Mouse (Mus musculus) left cerebral cortex, postnatal 10 days (tissue): ENCODE results near the gene Apbb1ip. TPM values are rescaled to one million over a fixed set of nuclear protein-coding genes. Genes with fewer than 3 reads are reported as not detected.

Experiments used
- DNase-seq, 2 experiments: peaks; one replicate each; pipeline ENCODE4 v3.0.0; 2021 to 2022; ENCODE audit warnings: low spot score in 2 of 2, mixed read lengths in 1 of 2; ENCODE audit errors: extremely low spot score in 1 of 2
- intact Hi-C: fragments of 180-260 bp; cut with DNase I; formaldehyde crosslinking; loops from one replicate; pipeline ENCODE4 v1.15.1; 2025
- total RNA-seq, 2 experiments: library from RNA; stranded (reverse); gene quantifications; 2 replicates each; pipeline ENCODE4 v1.2.3; 2021

Apbb1ip gene
- total RNA-seq, 2 experiments from 2014 or later = 6.6 to 7.2 TPM

DNA sequence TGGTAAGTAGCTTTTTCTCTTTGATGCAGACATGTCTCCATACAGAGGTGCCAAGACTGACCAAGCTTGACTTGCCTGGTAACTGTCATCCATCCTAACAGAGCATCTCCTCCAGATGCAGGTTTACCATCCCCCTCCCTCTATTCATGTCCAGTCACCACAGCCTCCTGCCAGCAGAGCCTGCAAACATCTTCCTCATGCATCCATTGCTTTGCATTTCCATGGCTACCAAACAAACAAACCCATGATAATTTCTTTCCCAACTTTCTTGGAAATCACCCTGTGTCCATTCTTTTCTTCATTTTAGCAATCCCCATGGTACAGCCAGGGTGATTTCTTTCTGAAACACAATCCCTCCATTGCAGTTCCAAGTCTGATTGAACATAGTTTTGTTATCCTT is 2.6 kb upstream of the Apbb1ip start:
- DNase-seq = no peak
- intact Hi-C loops = no loop called here

DNA sequence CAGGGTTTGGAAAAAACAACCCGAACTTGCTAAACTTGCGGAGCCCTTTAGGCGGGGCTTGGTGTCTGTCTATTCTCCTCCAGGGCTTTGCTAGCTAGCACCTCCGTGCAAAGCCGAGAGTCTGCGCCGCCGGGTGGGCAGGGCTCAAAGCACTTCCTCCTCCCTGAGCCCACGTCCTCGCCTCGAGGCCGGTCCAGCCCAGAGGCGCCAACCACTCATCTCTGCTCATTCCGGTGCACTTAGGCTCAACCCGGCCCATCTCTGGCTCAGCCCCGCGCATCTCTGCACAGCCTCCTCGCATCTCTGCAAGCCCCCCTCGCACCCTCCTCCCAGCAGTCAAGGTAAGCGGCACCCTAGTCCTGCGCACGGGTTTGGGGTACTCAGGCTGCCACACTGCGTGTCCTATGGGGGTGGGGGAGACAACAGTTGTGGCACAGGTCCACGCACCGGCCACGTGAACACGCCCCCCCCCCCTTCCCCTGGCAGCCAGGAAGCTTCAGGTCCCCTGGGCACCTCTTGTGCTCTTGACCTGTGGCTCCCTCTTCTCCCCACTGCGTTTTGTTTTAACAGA is 372 bp downstream of the Apbb1ip start:
- peak; percentile 40 to 79 for DNase-seq
- intact Hi-C loops = no loop called here

- DNase-seq = no peak
- intact Hi-C loops = no loop called here
Observed at GRCm38 (mm10) chr2:22775213-22775612, 1.3 kb downstream of the Apbb1ip start.

- no peak for DNase-seq
- intact Hi-C loops = no loop called here
Observed at GRCm38 (mm10) chr2:22775681-22776080, 1.8 kb downstream of the Apbb1ip start.

DNA sequence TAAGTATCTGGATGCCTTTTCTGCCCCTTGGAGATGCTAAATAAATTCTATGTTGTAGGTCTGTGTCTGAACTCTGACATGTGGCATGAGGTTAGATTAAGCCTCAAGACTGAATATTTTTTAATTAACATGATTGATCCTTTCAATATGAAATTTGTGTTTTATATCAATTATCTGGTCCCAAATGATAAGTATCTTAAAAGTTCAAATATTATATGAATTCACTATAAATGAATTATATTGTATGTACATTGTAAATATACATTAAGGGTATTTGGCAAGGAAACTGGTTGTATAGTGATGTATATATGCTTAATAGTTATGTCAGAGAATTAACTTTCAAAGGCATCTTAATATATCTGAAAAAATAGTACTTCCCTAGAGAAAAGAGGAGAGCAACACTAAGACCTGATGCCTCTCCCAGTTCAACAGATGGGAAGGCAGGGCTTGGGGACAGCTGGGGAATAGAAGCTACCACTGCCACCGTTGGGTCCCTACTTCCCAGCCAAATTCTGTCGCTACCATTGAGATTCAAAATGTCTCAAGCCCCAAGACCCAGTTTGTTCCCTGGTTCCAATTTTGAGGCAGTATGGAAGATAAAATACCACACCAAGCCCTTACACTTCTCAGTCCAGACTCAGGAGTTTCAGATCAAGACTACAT is 2.8 kb downstream of the Apbb1ip start:
- intact Hi-C loops = no loop called here
- DNase-seq = no peak

DNA sequence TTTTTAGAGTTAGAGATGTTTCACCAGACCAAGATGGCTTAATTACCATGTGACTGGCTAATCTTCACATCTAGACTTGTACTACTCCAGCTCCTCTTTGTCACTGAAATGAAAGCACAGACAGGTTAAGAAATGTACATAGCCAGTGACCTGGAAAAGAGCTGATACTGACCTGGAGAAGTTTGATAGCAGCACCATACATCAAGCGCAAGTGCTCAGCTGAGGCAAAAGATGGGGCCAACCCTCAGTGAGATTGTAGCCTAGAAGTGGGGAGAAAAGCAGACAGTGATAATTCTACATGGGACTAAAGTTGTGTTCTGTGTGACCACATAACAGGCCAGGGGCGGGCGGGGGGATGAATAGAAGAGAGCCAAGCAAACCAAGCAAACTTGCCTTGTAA is 3.9 kb downstream of the Apbb1ip start:
- no peak for DNase-seq

GRCm38 (mm10) chr2:22780884-22781283 is 7.0 kb downstream of the Apbb1ip start:
- DNase-seq = no peak
- intact Hi-C loops = no loop called here

More for the DNA sequence above, 3.9 kb downstream of the Apbb1ip start:
- intact Hi-C loops = no loop called here

GRCm38 (mm10) chr2:22781387-22782009 is 7.6 kb downstream of the Apbb1ip start:
- intact Hi-C loops = no loop called here
- no peak for DNase-seq

- no peak for DNase-seq
- intact Hi-C loops = no loop called here
Observed at GRCm38 (mm10) chr2:22782057-22782456, 8.2 kb downstream of the Apbb1ip start.

GRCm38 (mm10) chr2:22783137-22783638 is 9.3 kb downstream of the Apbb1ip start:
- intact Hi-C loops = no loop called here
- no peak for DNase-seq

- intact Hi-C loops = no loop called here
- no peak for DNase-seq
Observed at GRCm38 (mm10) chr2:22784186-22784585, 10.3 kb downstream of the Apbb1ip start.

GRCm38 (mm10) chr2:22784771-22785170 is 10.9 kb downstream of the Apbb1ip start:
- intact Hi-C loops = no loop called here
- no peak for DNase-seq

- DNase-seq = no peak
- intact Hi-C loops = no loop called here
Observed at GRCm38 (mm10) chr2:22788658-22789057, 14.8 kb downstream of the Apbb1ip start.

GRCm38 (mm10) chr2:22789576-22789975 is 15.7 kb downstream of the Apbb1ip start:
- intact Hi-C loops = no loop called here
- DNase-seq = no peak

- DNase-seq = peak in 1 of 2 experiments; percentile 4
- intact Hi-C loops = no loop called here
Observed at GRCm38 (mm10) chr2:22790435-22790834, 16.5 kb downstream of the Apbb1ip start.

DNA sequence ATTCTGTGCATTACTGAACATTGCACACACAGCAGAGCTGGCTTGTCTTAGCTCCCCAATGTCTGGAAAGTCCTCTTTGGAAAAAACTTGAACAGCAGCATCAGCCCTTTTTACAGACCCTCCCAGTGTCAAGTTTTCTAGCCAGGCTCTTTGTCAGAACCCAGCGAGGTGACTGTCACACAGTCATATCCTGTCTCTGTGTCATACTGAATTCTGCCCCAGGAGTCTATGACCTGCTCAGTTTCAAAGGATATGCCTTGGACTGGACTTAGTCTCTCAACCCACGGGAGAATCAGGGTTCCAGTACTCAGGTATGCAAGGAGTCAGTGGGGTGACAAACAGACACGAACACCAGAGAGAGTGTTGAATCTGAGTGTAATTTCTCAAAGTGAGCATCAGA is 21.2 kb downstream of the Apbb1ip start:
- no peak for DNase-seq
- intact Hi-C loops = no loop called here

- intact Hi-C loops = no loop called here
- DNase-seq = no peak
Observed at GRCm38 (mm10) chr2:22796487-22796886, 22.6 kb downstream of the Apbb1ip start.

- intact Hi-C loops = no loop called here
- DNase-seq = no peak
Observed at GRCm38 (mm10) chr2:22799430-22800041, 25.6 kb downstream of the Apbb1ip start.

DNA sequence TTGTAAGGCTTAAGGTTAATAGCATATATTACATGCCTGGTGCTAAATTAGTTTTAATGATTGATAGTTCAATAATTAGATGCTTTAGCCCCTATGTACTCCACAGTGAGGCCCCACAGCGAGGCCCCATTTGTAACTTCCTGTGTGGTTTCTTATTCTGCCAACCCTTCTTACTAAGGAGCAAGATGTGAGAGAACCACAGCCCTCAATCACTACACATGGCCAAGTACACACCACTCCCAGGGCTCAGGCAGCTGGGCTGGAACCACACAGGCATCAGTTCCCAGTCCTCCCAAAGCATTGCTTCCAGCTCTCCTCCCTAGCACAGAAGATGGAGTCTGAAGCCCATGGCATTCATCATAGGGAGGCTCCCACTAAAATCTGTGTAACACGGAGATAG is 31.7 kb downstream of the Apbb1ip start:
- intact Hi-C loops = no loop called here

GRCm38 (mm10) chr2:22806576-22806975 is 32.7 kb downstream of the Apbb1ip start:
- DNase-seq = no peak
- intact Hi-C loops = no loop called here

More for the DNA sequence above, 31.7 kb downstream of the Apbb1ip start:
- DNase-seq = no peak
